Mouse (Mus musculus): ENCODE data around the gene Zfp874b. TPM values are rescaled to one million over a fixed set of nuclear protein-coding genes. Genes with fewer than 3 reads are reported as not detected.

Gene Zfp874b
- polyA plus RNA-seq (2015; fragmentation: Nextera tagmentation; extraction: Ambion mirVana): 2.8 and 2.9 TPM in 2 replicates

GRCm38 (mm10) chr13:67483625-67484423 lies at the start of gene Zfp874b:
Gene Zfp874b, minus strand, starts transcription at chr13:67484258.
- WGBS: 3% methylated on average over 20 of the region's 20 CpGs
- peak; percentile 92 for ATAC-seq (ENCODE audit: insufficient read depth, low FRiP score)

GRCm38 (mm10) chr13:67527049-67527730 lies 43.1 kb upstream of the Zfp874b start:
- whole genome bisulfite sequencing: 84% methylated on average over 3 of the region's 3 CpGs
- Histone ChIP-seq H3K9me3 (replicated peaks; ENCODE audit: control insufficient read depth, low read length) (no peaks in the 10 kb centered on the region), H3K27me3 (ENCODE audit: control insufficient read depth, insufficient read depth, low read length) (no peaks in the 10 kb centered on the region), H3K4me1 (ENCODE audit: control insufficient read depth, insufficient read depth, low read length) (peaks cover 6% of the 10 kb centered on the region; the same call in 1 of the 2 replicates), H3K36me3 (ENCODE audit: control insufficient read depth, insufficient read depth, low read length) (no peaks in the 10 kb centered on the region), H3K4me2 (ENCODE audit: low read depth, low read length) (no peak overlapping the region), H3K9ac (ENCODE audit: low read length) (no peak overlapping the region; the same call in 1 of the 2 replicates), H3K27ac (ENCODE audit: low read length) (no peak overlapping the region), H3K4me3 (replicated peaks; ENCODE audit: low read length) (no peak overlapping the region)
- ATAC-seq (ENCODE audit: insufficient read depth, low FRiP score): no peak

More at GRCm38 (mm10) chr13:67483625-67484423, at the start of gene Zfp874b:
- Histone ChIP-seq H3K27ac (ENCODE audit: low read length) (peak within 1 kb of the TSS; percentile 16; the same call in 1 of the 2 replicates), H3K9me3 (replicated peaks; ENCODE audit: control insufficient read depth, low read length) (no peaks in the 10 kb centered on the region), H3K4me2 (ENCODE audit: low read depth, low read length) (peak within 1 kb of the TSS; percentile 60), H3K4me1 (ENCODE audit: control insufficient read depth, insufficient read depth, low read length) (peaks cover 4% of the 10 kb centered on the region), H3K36me3 (ENCODE audit: control insufficient read depth, insufficient read depth, low read length) (peaks cover 3% of the 10 kb centered on the region; the same call in 1 of the 2 replicates), H3K4me3 (replicated peaks; ENCODE audit: low read length) (peak within 1 kb of the TSS; percentile 63), H3K27me3 (ENCODE audit: control insufficient read depth, insufficient read depth, low read length) (no peaks in the 10 kb centered on the region), H3K9ac (ENCODE audit: low read length) (peak within 1 kb of the TSS; percentile 78)

DNA sequence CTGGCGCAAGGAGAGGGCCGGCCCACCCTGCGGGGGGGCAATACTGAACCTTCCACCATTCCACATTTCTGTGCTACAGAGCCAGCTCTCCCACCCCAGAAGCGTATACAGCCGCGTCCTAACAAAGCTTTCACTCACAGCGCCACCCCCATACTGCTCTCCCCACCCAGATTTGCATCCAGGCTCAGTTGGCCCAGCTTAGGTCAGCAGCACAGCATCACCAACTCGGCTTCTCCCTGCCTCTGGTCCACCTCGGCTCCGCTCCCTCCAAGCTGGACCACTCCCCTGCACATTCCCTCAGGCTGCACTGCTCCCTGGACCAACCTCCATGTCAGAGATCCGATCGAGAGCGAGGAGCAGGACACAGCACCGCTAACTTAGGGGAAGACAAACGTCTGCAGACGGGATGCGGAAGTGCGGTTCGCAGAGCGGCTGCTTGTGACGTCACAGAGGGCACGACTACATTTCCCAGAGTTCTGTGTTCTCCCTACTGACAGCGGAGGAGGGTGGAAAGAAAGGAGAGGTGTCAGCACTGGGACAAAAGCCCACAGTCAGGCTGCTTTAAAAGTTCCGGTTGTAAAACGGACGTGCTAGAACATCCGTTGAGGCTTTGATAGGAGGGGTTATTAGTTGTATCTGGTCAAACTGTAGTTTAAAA lies 41.8 kb upstream of the Zfp874b start, which contains the start of the genes Gm26965 and Zfp87:
TSS of gene Gm26965 (minus strand) at position 399 of the 658 bp plus-strand sequence.
TSS of gene Zfp87 (minus strand) at position 425 of the 658 bp plus-strand sequence.
- Histone ChIP-seq H3K4me3 (replicated peaks; ENCODE audit: low read length) (peak within 1 kb of the TSS; percentile 79), H3K9me3 (replicated peaks; ENCODE audit: control insufficient read depth, low read length) (no peaks in the 10 kb centered on the region), H3K4me1 (ENCODE audit: control insufficient read depth, insufficient read depth, low read length) (peaks cover 6% of the 10 kb centered on the region; the same call in 1 of the 2 replicates), H3K9ac (ENCODE audit: low read length) (peak within 1 kb of the TSS; percentile 77), H3K36me3 (ENCODE audit: control insufficient read depth, insufficient read depth, low read length) (0 out of 2 replicates have a peak, but pooled peaks cover under 1% of the 10 kb centered on the region), H3K27me3 (ENCODE audit: control insufficient read depth, insufficient read depth, low read length) (no peaks in the 10 kb centered on the region), H3K4me2 (ENCODE audit: low read depth, low read length) (peak within 1 kb of the TSS; percentile 70), H3K27ac (ENCODE audit: low read length) (peak within 1 kb of the TSS; percentile 74)
- ATAC-seq (ENCODE audit: insufficient read depth, low FRiP score): peak; percentile 99
- WGBS: under 1% methylated on average over 27 of the region's 27 CpGs

DNA sequence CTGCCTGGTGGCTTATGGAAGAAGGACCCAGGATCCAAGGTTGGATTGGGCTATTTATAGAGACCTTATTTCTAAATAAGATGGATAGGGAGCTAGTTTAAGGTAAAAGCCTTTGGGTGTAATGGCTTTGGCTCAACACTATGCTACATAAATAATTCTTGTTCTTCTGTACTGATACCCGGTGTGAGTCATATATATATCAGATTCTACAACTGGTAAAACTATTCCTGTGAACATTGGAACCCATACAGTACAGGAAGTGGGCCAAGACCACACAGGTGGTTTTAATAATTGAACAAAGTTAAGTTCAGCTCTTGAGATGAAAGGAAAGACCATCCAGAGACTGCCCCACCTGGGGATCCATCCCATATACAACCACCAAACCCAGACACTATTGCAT lies 16.9 kb upstream of the Zfp874b start:
- Histone ChIP-seq H3K27ac (ENCODE audit: low read length) (no peak overlapping the region), H3K36me3 (ENCODE audit: control insufficient read depth, insufficient read depth, low read length) (no peaks in the 10 kb centered on the region), H3K9ac (ENCODE audit: low read length) (no peak overlapping the region), H3K27me3 (ENCODE audit: control insufficient read depth, insufficient read depth, low read length) (no peaks in the 10 kb centered on the region), H3K4me1 (ENCODE audit: control insufficient read depth, insufficient read depth, low read length) (peaks cover 8% of the 10 kb centered on the region; the same call in 1 of the 2 replicates), H3K9me3 (replicated peaks; ENCODE audit: control insufficient read depth, low read length) (no peaks in the 10 kb centered on the region), H3K4me2 (ENCODE audit: low read depth, low read length) (no peak overlapping the region), H3K4me3 (replicated peaks; ENCODE audit: low read length) (no peak overlapping the region)
- WGBS: 75% methylated on average over 1 of the region's 1 CpGs
- ATAC-seq (ENCODE audit: insufficient read depth, low FRiP score): no peak

- ATAC-seq (ENCODE audit: insufficient read depth, low FRiP score): peak; percentile 96
- Histone ChIP-seq H3K36me3 (ENCODE audit: control insufficient read depth, insufficient read depth, low read length) (peaks cover 2% of the 10 kb centered on the region; the same call in 1 of the 2 replicates), H3K4me1 (ENCODE audit: control insufficient read depth, insufficient read depth, low read length) (peaks cover 8% of the 10 kb centered on the region; the same call in 1 of the 2 replicates), H3K27ac (ENCODE audit: low read length) (peak within 1 kb of the TSS; percentile 51), H3K27me3 (ENCODE audit: control insufficient read depth, insufficient read depth, low read length) (no peaks in the 10 kb centered on the region), H3K9ac (ENCODE audit: low read length) (peak within 1 kb of the TSS; percentile 89), H3K4me2 (ENCODE audit: low read depth, low read length) (peak within 1 kb of the TSS; percentile 80), H3K4me3 (replicated peaks; ENCODE audit: low read length) (peak within 1 kb of the TSS; percentile 88), H3K9me3 (replicated peaks; ENCODE audit: control insufficient read depth, low read length) (no peaks in the 10 kb centered on the region)
- WGBS: 1% methylated on average over 22 of the region's 22 CpGs
Observed at GRCm38 (mm10) chr13:67500084-67500719, 16.1 kb upstream of the Zfp874b start, which contains the start of gene Zfp58. Gene Zfp58, minus strand, starts transcription at chr13:67500555.

DNA sequence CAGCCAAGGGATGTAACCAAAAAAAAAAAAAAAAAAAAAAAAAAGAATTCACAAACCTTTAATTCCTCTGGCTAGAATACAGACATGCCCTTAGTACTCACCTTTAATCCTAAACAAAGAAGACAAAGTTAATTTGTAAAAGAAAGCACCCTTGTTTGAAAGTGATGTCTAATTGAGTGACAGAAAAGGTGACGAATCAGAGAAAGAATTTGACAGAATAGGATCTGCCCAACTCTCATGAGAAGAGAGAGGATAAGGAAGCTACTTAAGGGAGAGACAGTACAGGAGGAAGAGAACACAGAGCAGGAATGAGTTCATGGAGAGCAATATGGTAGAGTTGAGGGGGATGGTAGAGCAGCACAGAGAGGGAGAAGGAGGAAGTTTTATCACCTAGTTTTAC lies 11.6 kb upstream of the Zfp874b start:
- H3K27ac ChIP-seq (ENCODE audit: low read length): no peak overlapping the region
- WGBS: 96% methylated on average over 1 of the region's 1 CpGs

GRCm38 (mm10) chr13:67484424-67484811 lies 360 bp upstream of the Zfp874b start:
- peak; percentile 18; the same call in 1 of the 2 replicates for ATAC-seq (ENCODE audit: insufficient read depth, low FRiP score)
- H3K36me3 ChIP-seq (ENCODE audit: control insufficient read depth, insufficient read depth, low read length): peaks cover 8% of the 10 kb centered on the region
- H3K4me1 ChIP-seq (ENCODE audit: control insufficient read depth, insufficient read depth, low read length): peaks cover 4% of the 10 kb centered on the region
- peak overlapping the region; percentile 63 for H3K4me3 ChIP-seq (replicated peaks; ENCODE audit: low read length)
- no peak overlapping the region for H3K27ac ChIP-seq (ENCODE audit: low read length)
- peak overlapping the region; percentile 60 for H3K4me2 ChIP-seq (ENCODE audit: low read depth, low read length)
- peak overlapping the region; percentile 56 for H3K9ac ChIP-seq (ENCODE audit: low read length)
- H3K27me3 ChIP-seq (ENCODE audit: control insufficient read depth, insufficient read depth, low read length): no peaks in the 10 kb centered on the region
- H3K9me3 ChIP-seq (replicated peaks; ENCODE audit: control insufficient read depth, low read length): no peaks in the 10 kb centered on the region
- 34% methylated on average over 8 of the region's 8 CpGs for WGBS

More for the DNA sequence above, 11.6 kb upstream of the Zfp874b start:
- Histone ChIP-seq H3K9me3 (replicated peaks; ENCODE audit: control insufficient read depth, low read length) (peaks cover 14% of the 10 kb centered on the region), H3K4me2 (ENCODE audit: low read depth, low read length) (no peak overlapping the region), H3K4me3 (replicated peaks; ENCODE audit: low read length) (no peak overlapping the region), H3K27me3 (ENCODE audit: control insufficient read depth, insufficient read depth, low read length) (no peaks in the 10 kb centered on the region), H3K9ac (ENCODE audit: low read length) (no peak overlapping the region), H3K36me3 (ENCODE audit: control insufficient read depth, insufficient read depth, low read length) (peaks cover 45% of the 10 kb centered on the region), H3K4me1 (ENCODE audit: control insufficient read depth, insufficient read depth, low read length) (peaks cover 8% of the 10 kb centered on the region; the same call in 1 of the 2 replicates)
- no peak for ATAC-seq (ENCODE audit: insufficient read depth, low FRiP score)

GRCm38 (mm10) chr13:67481528-67481927 lies 2.5 kb downstream of the Zfp874b start:
- Histone ChIP-seq H3K4me1 (ENCODE audit: control insufficient read depth, insufficient read depth, low read length) (peaks cover 4% of the 10 kb centered on the region), H3K9ac (ENCODE audit: low read length) (no peak overlapping the region), H3K4me2 (ENCODE audit: low read depth, low read length) (no peak overlapping the region), H3K27me3 (ENCODE audit: control insufficient read depth, insufficient read depth, low read length) (no peaks in the 10 kb centered on the region), H3K36me3 (ENCODE audit: control insufficient read depth, insufficient read depth, low read length) (no peaks in the 10 kb centered on the region), H3K9me3 (replicated peaks; ENCODE audit: control insufficient read depth, low read length) (no peaks in the 10 kb centered on the region), H3K27ac (ENCODE audit: low read length) (no peak overlapping the region), H3K4me3 (replicated peaks; ENCODE audit: low read length) (no peak overlapping the region)
- no peak for ATAC-seq (ENCODE audit: insufficient read depth, low FRiP score)
- WGBS: 52% methylated on average over 4 of the region's 4 CpGs
